Mouse (Mus musculus) heart, embryonic 13.5 days (tissue): Measurements from ENCODE around the gene Sbsn. TPM values are rescaled to one million over a fixed set of nuclear protein-coding genes. Genes with fewer than 3 reads are reported as not detected.

Source experiments
- ATAC-seq: fragments of 200-750 bp; cut with Nextera tagmentation; 2 replicates; pipeline ENCODE4 v1.8.0; 2017; ENCODE audit warnings: moderate TSS enrichment; ENCODE audit not compliant: insufficient number of reproducible peaks, low FRiP score, low TSS enrichment; ENCODE audit errors: extremely low read depth
- H3K27ac ChIP-seq: fragments of 300-500 bp; sonication (generic); replicated peaks from 2 replicates; pipeline ENCODE4 v1.5.1; 2015; ENCODE audit warnings: moderate library complexity, mild to moderate bottlenecking, inconsistent platforms
- H3K27me3 ChIP-seq: fragments of 300-500 bp; sonication (generic); replicated peaks from 2 replicates; pipeline ENCODE4 v1.6.1; 2015; ENCODE audit warnings: mild to moderate bottlenecking, inconsistent platforms
- H3K36me3 ChIP-seq: fragments of 300-500 bp; sonication (generic); 2 replicates; pipeline ENCODE4 v1.6.1; 2015; ENCODE audit warnings: mild to moderate bottlenecking, inconsistent platforms
- H3K4me1 ChIP-seq: fragments of 300-500 bp; sonication (generic); 2 replicates; pipeline ENCODE4 v1.6.1; 2015; ENCODE audit warnings: inconsistent platforms
- H3K4me2 ChIP-seq: fragments of 300-500 bp; sonication (generic); 2 replicates; pipeline ENCODE4 v1.6.1; 2015; ENCODE audit warnings: inconsistent platforms, mild to moderate bottlenecking, moderate library complexity
- H3K4me3 ChIP-seq: fragments of 300-500 bp; sonication (generic); 2 replicates; pipeline ENCODE4 v1.5.1; 2015; ENCODE audit warnings: moderate library complexity, mild to moderate bottlenecking, inconsistent platforms
- H3K9ac ChIP-seq: fragments of 300-500 bp; sonication (generic); 2 replicates; pipeline ENCODE4 v1.6.1; 2015; ENCODE audit warnings: inconsistent platforms, mild to moderate bottlenecking, moderate library complexity
- H3K9me3 ChIP-seq: fragments of 300-500 bp; sonication (generic); 2 replicates; pipeline ENCODE4 v1.6.1; 2016; ENCODE audit warnings: inconsistent platforms
- WGBS: fragments of 180-500 bp; shearing (Covaris S2); methylation state at CpG from one replicate; pipeline ENCODE4 v1.1.7; 2015; ENCODE audit warnings: mixed read lengths; 5-methylcytosine and 5-hydroxymethylcytosine counted together
- polyA plus RNA-seq: library from polyadenylated mRNA; unstranded; fragments of >200 nt; fragmentation: Nextera tagmentation; extraction: Ambion mirVana; gene quantifications from 2 replicates; pipeline ENCODE4 v1.2.1, GENCODE M21; 2015

Gene Sbsn
- polyA plus RNA-seq, 1 experiment from 2014 or later, result 0.47 TPM

DNA sequence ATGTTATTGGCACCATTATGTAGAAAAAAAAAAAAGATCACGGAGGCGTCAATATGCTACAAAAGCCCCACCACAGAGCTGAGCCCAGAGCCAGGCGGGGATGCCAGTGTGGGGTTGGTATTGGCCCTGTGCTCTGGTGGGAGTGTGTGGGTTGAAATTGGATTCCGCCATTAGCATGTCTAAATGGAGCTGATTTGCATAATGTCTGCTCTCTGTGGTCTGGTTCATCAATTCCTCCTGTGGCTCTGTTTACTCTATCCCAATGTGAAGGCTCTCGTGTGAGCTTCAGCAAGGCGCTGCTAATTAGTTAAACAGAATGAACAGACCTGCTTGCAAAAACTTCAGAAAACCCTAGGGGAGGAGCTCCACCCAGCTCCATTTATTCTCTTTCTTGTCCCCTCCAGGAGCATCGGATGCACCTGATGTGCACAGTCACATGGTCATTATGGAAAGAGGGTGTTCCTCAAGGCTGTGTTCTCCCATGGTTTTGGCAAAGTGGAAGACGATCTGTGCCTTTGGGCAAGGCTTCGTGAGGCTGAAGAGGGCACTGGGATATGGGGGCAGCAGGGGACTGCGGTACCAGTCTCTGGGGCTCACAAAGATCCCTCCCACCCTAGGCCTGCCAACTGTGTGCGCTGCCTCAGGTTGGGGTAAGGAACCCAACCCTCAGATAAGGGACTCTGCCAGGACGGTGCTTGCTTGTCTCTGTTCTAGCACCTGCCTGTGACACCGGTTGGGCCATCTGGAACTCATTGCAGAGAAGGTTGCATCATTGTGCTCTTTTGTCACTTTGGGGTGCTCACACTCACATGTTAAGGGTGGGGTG lies 34.7 kb downstream of the Sbsn start:
- H3K4me1 ChIP-seq, result no peaks in the 10 kb centered on the region
- no peak for ATAC-seq
- H3K4me2 ChIP-seq, result no peak overlapping the region
- H3K27ac ChIP-seq, result no peak overlapping the region
- H3K4me3 ChIP-seq, result no peak overlapping the region
- WGBS, result 70% methylated on average over 13 of the region's 13 CpGs
- H3K9me3 ChIP-seq, result no peaks in the 10 kb centered on the region
- no peak overlapping the region for H3K9ac ChIP-seq
- peaks cover 33% of the 10 kb centered on the region for H3K27me3 ChIP-seq
- H3K36me3 ChIP-seq, result no peaks in the 10 kb centered on the region

DNA sequence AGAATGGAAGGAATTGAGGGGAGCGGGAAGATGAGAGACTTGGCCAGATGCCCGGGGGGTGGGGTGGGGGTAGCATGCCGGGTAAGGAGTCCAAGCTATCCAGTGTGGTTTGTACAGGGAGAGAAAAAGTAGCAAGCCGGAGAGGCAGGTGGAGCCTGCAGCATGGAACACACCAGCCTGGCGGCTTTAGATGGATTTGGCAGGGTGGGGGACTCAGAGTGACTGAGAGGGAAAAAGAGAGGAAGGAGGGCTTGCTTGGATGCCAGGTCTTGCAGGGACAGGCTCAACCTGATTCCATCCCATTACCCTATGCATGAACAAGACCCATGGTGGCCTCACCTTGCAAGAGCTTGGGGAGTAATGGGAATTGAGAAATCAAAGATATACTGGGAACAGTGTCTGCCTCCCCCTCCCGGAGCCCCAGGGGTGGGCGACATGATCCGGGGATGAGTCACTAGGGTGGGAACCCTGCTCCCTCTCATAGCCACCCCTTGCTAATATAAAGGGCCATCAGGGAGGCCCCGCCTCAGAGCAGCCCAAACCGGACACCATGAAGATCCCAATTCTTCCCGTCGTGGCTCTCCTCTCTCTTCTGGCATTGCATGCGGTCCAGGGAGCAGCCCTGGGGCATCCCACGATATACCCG lies 36.2 kb downstream of the Sbsn start, which contains the start of gene Krtdap:
Krtdap (plus strand) TSS at position 520 of the 646 bp plus-strand sequence.
- H3K4me3 ChIP-seq, result no peak within 1 kb of the TSS
- peaks cover 43% of the 10 kb centered on the region for H3K27me3 ChIP-seq
- H3K9me3 ChIP-seq, result no peaks in the 10 kb centered on the region
- H3K4me2 ChIP-seq, result no peak within 1 kb of the TSS
- H3K27ac ChIP-seq, result no peak within 1 kb of the TSS
- 44% methylated on average over 15 of the region's 15 CpGs for WGBS
- no peak within 1 kb of the TSS for H3K9ac ChIP-seq
- no peaks in the 10 kb centered on the region; the same call in 1 of the 2 replicates for H3K4me1 ChIP-seq
- no peaks in the 10 kb centered on the region for H3K36me3 ChIP-seq
- ATAC-seq, result no peak

DNA sequence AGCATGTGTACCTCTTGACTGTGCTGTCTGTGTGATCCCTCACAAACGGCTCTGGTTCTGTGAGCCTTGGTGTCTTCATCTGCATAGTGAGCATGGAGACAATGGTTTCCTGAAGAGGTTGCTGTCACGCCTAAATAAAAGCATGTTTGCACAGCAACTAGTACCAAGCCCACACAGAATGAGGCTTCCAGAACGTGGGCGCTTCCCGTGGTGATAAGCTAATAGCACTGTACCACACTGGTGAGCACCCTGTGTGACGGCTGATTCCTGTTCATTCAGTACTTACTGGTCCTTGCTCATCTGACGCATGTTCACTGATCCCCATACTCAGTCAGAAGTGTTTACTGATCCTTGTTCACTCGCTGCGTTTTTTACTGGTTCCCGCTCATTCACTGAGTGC lies 38.9 kb downstream of the Sbsn start:
- Histone ChIP-seq H3K27me3 (peaks cover 43% of the 10 kb centered on the region), H3K27ac (no peak overlapping the region), H3K9me3 (no peaks in the 10 kb centered on the region), H3K36me3 (no peaks in the 10 kb centered on the region), H3K9ac (no peak overlapping the region), H3K4me2 (no peak overlapping the region), H3K4me3 (no peak overlapping the region), H3K4me1 (no peaks in the 10 kb centered on the region; the same call in 1 of the 2 replicates)
- no peak for ATAC-seq
- WGBS, result 71% methylated on average over 10 of the region's 10 CpGs

DNA sequence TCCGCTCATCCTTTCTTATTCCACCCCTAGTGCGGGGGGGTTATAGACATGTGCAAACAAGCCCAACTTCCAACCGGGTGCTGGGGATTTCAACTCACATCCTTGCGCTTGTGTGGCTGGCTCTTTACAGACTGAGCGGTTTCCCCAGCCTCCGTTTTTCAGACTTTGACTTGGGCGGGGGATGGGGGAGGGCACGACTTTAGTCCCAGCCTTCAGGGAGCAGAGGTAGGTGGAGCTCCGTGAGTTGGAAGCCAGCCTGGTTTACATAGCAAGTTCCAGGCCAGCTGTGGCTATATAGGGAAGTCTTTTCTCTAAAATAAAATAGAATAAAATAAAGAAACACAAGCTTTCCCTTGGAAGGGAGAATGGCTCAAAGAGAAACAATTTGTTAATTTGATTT lies 40.6 kb downstream of the Sbsn start:
- no peak overlapping the region for H3K27ac ChIP-seq
- H3K4me1 ChIP-seq, result no peaks in the 10 kb centered on the region; the same call in 1 of the 2 replicates
- no peak overlapping the region for H3K9ac ChIP-seq
- 18% methylated on average over 9 of the region's 9 CpGs for WGBS
- H3K27me3 ChIP-seq, result peaks cover 38% of the 10 kb centered on the region
- no peak for ATAC-seq
- H3K4me3 ChIP-seq, result no peak overlapping the region
- H3K36me3 ChIP-seq, result no peaks in the 10 kb centered on the region
- no peak overlapping the region for H3K4me2 ChIP-seq
- no peaks in the 10 kb centered on the region for H3K9me3 ChIP-seq

DNA sequence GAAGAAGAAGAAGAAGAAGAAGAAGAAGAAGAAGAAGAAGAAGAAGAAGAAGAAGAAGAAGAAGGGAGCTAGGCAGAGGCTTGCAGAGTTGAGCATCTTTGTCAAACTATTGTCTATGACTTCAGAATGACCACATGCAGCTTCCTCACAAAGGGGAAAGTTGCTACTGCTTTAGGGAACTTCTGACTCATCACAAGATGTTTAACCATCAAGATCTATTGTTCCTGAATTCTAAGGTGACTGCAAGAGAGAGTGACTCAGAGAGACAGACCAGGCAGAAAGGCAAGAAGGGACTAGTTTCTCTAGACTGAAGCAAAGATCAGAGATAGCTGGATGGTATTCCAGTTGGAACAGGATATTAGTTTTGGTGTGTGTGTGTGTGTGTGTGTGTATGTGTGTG lies 43.6 kb downstream of the Sbsn start:
- no peak overlapping the region for H3K4me2 ChIP-seq
- no peak overlapping the region for H3K27ac ChIP-seq
- no peak for ATAC-seq
- no peaks in the 10 kb centered on the region; the same call in 1 of the 2 replicates for H3K4me1 ChIP-seq
- no peak overlapping the region for H3K4me3 ChIP-seq
- 0 out of 2 replicates have a peak, but pooled peaks cover under 1% of the 10 kb centered on the region for H3K9me3 ChIP-seq
- H3K27me3 ChIP-seq, result peaks cover 16% of the 10 kb centered on the region; the same call in 1 of the 2 replicates
- no peak overlapping the region for H3K9ac ChIP-seq
- H3K36me3 ChIP-seq, result no peaks in the 10 kb centered on the region

DNA sequence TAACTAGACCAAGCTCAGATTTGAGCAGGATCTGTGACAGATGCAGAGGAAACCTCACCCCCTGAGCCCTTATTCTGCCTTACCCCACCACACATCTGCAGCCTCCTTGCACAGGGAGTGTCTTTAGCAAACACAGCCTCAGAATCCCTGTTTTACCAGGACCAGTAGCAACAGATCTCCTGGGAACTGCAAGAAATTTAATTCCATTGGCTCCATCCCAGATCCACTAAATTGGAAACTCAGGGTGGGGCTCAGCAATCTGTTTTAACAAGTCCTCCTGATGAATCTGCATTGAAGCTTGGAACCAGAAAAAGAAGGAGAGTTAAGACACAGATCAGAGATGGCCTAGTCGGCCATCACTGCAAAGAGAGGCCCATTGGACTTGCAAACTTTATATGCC lies 45.5 kb downstream of the Sbsn start:
- WGBS, result 67% methylated on average over 1 of the region's 1 CpGs
- ATAC-seq, result no peak
- Histone ChIP-seq H3K4me3 (no peak overlapping the region), H3K36me3 (no peaks in the 10 kb centered on the region), H3K4me1 (no peaks in the 10 kb centered on the region; the same call in 1 of the 2 replicates), H3K4me2 (no peak overlapping the region), H3K9me3 (peaks cover 8% of the 10 kb centered on the region), H3K9ac (no peak overlapping the region), H3K27ac (no peak overlapping the region), H3K27me3 (0 out of 2 replicates have a peak, but pooled peaks cover 2% of the 10 kb centered on the region)

DNA sequence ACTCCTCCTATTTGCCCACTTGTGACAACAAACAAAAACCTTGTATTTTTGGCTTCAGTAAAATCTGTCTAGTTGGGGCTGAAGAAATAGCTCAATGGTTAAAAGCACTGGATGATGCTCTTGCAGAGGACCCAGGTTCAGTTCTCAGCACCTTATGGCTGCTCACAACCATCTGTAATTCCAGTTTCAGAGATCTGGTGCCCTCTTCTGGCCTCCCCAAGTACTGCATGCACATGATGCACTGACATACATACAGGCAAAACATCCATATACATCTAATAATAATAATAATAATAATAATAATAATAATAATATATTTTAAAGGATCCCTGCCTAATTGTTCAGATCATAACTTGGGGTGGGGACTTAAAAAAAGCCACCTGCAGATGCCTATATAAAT lies 49.4 kb downstream of the Sbsn start:
- H3K4me3 ChIP-seq, result no peak overlapping the region
- H3K9ac ChIP-seq, result no peak overlapping the region
- no peak for ATAC-seq
- no peaks in the 10 kb centered on the region for H3K27me3 ChIP-seq
- no peak overlapping the region for H3K4me2 ChIP-seq
- H3K27ac ChIP-seq, result no peak overlapping the region
- peaks cover 11% of the 10 kb centered on the region for H3K9me3 ChIP-seq
- H3K36me3 ChIP-seq, result no peaks in the 10 kb centered on the region
- no peaks in the 10 kb centered on the region for H3K4me1 ChIP-seq

DNA sequence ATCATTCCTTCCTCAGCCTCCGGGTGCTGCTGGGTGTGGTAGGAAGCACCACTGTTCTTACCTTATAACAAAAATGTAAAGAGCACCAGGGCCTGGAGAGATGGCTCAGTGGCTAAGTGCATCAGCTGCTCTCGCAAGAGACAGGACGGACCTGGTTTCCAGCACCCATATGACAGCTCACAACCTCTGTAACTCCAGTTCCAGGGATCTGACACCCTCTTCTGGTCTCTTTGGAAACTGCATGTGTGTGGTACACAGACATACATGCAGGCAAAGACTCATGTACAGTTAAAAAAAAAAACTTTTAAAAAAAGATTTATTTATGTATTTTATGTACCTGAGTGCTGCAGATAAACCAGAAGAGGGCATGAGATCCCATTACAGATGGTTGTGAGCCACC lies 52.0 kb downstream of the Sbsn start:
- H3K36me3 ChIP-seq, result no peaks in the 10 kb centered on the region
- ATAC-seq, result no peak
- H3K4me2 ChIP-seq, result no peak overlapping the region
- H3K27me3 ChIP-seq, result no peaks in the 10 kb centered on the region
- no peak overlapping the region for H3K4me3 ChIP-seq
- no peak overlapping the region for H3K9ac ChIP-seq
- no peaks in the 10 kb centered on the region for H3K4me1 ChIP-seq
- WGBS, result 85% methylated on average over 3 of the region's 3 CpGs
- H3K9me3 ChIP-seq, result peaks cover 11% of the 10 kb centered on the region
- no peak overlapping the region for H3K27ac ChIP-seq

DNA sequence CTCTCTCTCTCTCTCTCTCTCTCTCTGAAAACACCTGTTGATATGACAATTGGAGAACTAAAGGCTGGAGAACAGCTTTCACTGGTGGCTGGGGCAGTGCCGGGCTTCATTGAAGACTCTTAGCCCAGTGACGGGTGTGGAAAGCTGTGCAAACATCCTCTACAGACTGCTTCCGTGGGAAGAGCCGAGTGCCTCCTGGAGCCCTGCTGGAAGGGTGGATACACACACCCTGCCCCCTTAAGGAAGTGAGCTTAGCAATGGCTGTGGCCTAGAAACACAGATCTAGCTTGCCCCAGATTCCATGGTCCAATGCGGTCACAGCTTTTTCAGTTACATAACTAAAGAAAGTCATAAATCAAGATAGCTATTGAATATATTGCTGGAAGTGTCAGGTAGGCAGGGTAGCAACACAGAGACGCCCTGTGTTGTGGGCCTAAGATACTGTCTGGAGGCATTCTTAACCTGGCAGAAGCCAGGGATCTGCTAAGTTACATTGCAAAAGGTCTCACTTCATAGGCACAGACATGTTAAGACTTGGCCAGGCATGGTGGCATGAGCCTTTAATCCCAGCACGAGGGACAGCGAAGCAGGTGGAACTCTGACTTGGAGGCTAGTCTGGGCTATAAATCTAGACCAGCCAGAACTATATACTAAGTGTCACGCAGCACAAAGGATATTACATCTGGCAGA lies 52.9 kb downstream of the Sbsn start:
- H3K9ac ChIP-seq, result no peak overlapping the region
- H3K36me3 ChIP-seq, result no peaks in the 10 kb centered on the region
- H3K27ac ChIP-seq, result no peak overlapping the region
- peaks cover 11% of the 10 kb centered on the region for H3K9me3 ChIP-seq
- no peaks in the 10 kb centered on the region for H3K27me3 ChIP-seq
- 70% methylated on average over 9 of the region's 9 CpGs for WGBS
- no peak for ATAC-seq
- H3K4me2 ChIP-seq, result no peak overlapping the region
- H3K4me3 ChIP-seq, result no peak overlapping the region
- no peaks in the 10 kb centered on the region for H3K4me1 ChIP-seq
